Mouse (Mus musculus): Measurements from ENCODE around the gene Dicer1.

The Dicer1 gene

GRCm38 (mm10) chr12:104751814-104752765 lies at the start of gene Dicer1:
Gene Dicer1, minus strand, starts transcription at chr12:104751952.
- peak; percentile 98 to 99 for DNase-seq (ENCODE audit: low spot score in 2 of 2)

- no peak for DNase-seq (ENCODE audit: low spot score in 2 of 2)
Measured at GRCm38 (mm10) chr12:104799365-104799764, 47.6 kb upstream of the Dicer1 start.

DNA sequence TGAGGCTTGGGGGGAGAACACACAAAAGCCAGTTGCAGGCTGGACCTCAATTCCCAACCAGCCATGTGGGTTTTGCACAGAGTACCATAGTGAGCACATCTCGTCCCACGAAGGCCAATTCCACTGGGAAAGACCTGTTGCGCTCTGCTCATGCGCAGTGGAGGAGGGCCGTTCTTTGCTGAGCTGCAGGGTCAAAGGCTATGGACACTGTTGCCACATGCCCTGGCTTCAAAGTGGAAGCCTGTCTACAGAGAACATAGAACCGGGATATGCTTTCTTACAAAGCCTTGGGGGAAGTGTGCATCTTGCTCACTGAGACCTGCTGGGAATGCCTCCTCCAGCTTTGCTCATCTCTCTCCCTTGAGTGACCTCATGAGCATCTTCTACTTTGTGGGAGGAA lies 46.2 kb upstream of the Dicer1 start:
- no peak for DNase-seq (ENCODE audit: low spot score in 2 of 2)

DNA sequence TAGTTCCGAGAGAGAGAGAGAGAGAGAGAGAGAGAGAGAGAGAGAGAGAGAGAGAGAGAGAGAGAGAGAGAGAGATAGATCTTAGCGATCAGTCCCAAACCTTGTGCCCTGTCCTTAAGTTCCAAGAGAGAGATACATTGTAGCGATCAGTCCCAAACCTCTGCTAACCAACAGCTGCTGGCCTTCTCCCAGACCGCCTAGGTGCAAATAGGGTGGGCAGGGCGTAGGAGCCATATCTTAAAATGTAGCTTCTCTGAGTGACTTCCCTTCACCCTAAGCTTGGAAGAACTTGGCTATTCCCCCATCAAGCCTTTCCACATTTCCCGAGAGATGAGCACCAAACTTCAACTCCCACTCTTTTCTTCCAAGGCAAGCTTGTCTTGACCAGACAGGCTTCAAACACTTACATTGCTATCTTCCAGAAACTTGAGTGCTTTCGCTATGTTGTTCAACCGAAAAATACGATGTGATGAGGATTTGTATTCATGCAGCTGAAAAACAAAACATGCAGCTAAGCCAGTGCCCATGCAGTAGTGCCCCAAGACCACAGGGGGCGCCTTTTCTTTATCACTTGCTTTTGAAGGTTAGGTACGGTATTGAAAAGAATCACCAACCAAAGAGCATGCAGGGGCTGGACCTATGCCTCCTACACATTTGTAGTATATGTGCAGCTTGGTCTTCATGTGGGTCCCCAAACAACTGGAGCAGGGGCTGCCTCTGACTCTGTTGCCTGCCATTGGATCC lies 45.1 kb upstream of the Dicer1 start:
- DNase-seq (ENCODE audit: low spot score in 2 of 2), result no peak

DNA sequence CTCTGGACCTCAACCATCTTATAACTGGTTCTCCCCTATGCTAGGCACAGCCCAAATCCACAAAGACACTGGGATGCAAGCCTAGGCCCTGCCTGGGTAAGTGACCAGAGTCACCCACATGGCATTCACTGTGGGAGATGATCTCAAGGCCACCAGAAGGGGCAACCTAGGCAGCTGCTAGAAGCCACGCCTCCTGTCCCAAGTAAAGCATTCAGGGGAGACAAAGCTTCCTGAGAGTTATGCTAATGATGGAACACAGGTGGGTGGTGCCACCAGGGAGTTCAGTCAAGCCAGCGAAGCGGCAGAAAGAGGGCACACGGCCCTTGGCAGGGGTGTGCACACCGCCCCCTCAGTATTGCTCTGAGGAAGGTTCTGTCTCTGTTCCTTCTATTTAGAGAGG lies 43.2 kb upstream of the Dicer1 start:
- DNase-seq (ENCODE audit: low spot score in 2 of 2), result no peak

DNA sequence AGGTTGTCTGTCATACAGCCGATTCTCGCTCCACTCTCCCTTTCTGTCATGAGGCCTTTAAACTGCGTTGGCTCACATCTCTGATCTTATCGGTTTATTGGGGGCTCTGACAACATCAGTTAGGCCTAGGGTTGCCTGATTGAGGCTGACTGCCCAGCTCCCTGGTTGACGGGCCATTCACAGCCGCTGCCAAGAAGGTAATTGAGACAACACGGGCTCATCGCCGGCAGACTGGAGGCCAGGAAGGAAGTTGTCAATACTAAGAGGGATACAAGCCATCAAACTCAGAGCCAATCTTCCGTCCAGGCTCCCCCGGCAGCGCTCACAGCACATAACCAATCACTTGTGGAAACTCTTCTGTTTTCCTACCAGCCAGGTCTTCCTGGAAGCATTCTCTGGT lies 41.7 kb upstream of the Dicer1 start:
- no peak for DNase-seq (ENCODE audit: low spot score in 2 of 2)

GRCm38 (mm10) chr12:104777603-104778002 lies 25.9 kb upstream of the Dicer1 start:
- DNase-seq (ENCODE audit: low spot score in 2 of 2), result no peak

DNA sequence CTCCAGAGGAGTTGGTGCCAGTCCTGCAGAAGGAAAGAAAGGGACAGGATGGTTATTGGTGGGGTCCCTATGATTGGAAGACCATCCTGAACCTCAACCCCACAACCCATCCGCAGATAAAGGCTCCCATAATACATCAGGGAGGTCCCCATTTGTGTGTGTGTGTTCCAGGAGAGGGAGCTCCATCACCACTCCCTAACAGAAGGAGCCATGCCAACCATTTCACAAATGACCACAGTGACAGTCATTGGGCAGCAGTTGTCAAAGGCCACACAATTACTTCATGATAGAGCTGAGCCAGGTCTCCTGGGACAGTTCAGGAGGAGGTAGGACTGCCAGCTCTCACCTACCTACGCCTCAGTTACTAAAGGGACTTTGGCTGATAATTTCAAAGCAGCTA lies 20.2 kb upstream of the Dicer1 start:
- DNase-seq (ENCODE audit: low spot score in 2 of 2), result no peak

- no peak for DNase-seq (ENCODE audit: low spot score in 2 of 2)
Measured at GRCm38 (mm10) chr12:104769201-104769785, 17.5 kb upstream of the Dicer1 start.

GRCm38 (mm10) chr12:104767183-104767582 lies 15.4 kb upstream of the Dicer1 start:
- DNase-seq (ENCODE audit: low spot score in 2 of 2), result no peak

DNA sequence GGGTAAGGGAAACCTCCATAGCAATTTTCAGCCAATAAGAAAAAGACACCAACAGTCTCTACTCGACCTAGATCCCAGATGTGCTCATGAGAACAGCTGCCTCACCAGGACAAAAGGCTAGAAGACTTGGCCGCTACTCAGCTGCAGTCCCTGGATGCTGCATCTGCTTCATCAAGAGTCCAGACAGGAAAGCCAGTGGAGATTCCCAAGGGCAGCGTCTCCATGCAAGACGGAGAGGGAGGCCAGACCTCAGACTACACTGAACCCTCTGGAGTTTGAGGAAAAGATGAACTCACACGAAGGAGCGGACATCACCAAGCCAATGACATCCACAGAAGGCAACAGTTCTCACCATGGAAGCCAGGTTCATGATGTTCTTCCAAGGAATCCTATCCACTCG lies 14.0 kb upstream of the Dicer1 start:
- DNase-seq (ENCODE audit: low spot score in 2 of 2), result no peak

- no peak for DNase-seq (ENCODE audit: low spot score in 2 of 2)
Measured at GRCm38 (mm10) chr12:104765116-104765515, 13.4 kb upstream of the Dicer1 start.

- DNase-seq (ENCODE audit: low spot score in 2 of 2), result no peak
Measured at GRCm38 (mm10) chr12:104763918-104764317, 12.2 kb upstream of the Dicer1 start.

DNA sequence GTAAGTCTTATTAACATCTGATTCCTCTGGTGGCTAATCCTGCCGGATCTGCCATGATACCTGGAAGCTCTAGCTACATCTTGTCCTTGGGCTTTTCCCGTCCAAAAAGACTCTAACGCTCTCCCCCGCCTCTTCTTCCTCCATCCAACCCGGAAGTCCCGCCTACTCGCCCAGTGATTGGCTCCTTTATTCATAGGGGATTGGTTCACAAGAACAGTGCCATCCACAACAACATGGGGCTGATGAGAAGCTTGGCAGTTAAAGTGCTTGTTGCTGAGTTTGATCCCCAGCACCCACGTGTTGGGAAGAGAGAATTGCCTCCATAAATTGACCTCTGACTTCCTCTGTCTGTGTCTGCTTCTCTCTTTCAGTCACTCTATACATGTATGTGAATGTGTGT lies 9.7 kb upstream of the Dicer1 start:
- DNase-seq (ENCODE audit: low spot score in 2 of 2), result no peak

- no peak for DNase-seq (ENCODE audit: low spot score in 2 of 2)
Measured at GRCm38 (mm10) chr12:104758066-104758465, 6.3 kb upstream of the Dicer1 start.

- no peak for DNase-seq (ENCODE audit: low spot score in 2 of 2)
Measured at GRCm38 (mm10) chr12:104753686-104754085, 1.9 kb upstream of the Dicer1 start.

GRCm38 (mm10) chr12:104751331-104751813 lies 380 bp downstream of the Dicer1 start:
- DNase-seq (ENCODE audit: low spot score in 2 of 2), result peak; percentile 26 to 36

GRCm38 (mm10) chr12:104748946-104749345 lies 2.8 kb downstream of the Dicer1 start:
- no peak for DNase-seq (ENCODE audit: low spot score in 2 of 2)

- DNase-seq (ENCODE audit: low spot score in 2 of 2), result no peak
Measured at GRCm38 (mm10) chr12:104747252-104747651, 4.5 kb downstream of the Dicer1 start.

GRCm38 (mm10) chr12:104746601-104747000 lies 5.2 kb downstream of the Dicer1 start:
- DNase-seq (ENCODE audit: low spot score in 2 of 2), result no peak

DNA sequence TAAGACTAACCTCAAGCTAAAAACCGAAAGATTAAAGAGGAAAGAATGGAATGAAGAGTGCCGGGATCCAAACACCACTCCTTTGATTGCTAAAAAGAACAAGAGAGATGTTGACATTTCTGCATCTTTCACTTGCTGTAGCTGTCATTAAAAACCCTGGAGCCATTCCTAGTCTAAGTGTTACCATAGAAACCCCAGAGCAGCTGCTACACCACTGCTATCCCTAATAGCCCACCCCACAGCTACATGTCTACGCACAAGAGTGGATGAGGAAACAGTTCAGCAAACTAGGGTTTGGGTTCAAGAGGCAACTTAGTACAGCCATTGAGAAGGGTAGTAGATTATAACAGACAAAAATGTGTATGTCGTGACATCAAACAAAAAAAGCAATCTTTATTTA lies 8.1 kb downstream of the Dicer1 start:
- no peak for DNase-seq (ENCODE audit: low spot score in 2 of 2)

GRCm38 (mm10) chr12:104742247-104742646 lies 9.5 kb downstream of the Dicer1 start:
- no peak for DNase-seq (ENCODE audit: low spot score in 2 of 2)

Measured in frontal cortex, postnatal 36 days (tissue).